Mouse (Mus musculus): Measurements from ENCODE around the gene Tmem208.
"Not testable (repeated sequence)": the region's sequence is repeated elsewhere in the genome, so short reads cannot be mapped to it uniquely, and the experiment has no call there.

Gene Tmem208

GRCm38 (mm10) chr8:105326141-105326672, at the start of gene Tmem208, which contains the start of gene Lrrc29:
Tmem208 (plus strand) TSS chr8:105326354.
Lrrc29 (minus strand) TSS chr8:105326278.
- peak; percentile 97 for DNase-seq (ENCODE audit: low read depth, low spot score)

- DNase-seq (ENCODE audit: low read depth, low spot score): no peak
These were observed 47.2 kb upstream of the Tmem208 start for GRCm38 (mm10) chr8:105278911-105279334.

- no peak for DNase-seq (ENCODE audit: low read depth, low spot score)
These were observed 45.6 kb upstream of the Tmem208 start for GRCm38 (mm10) chr8:105280567-105280966.

- DNase-seq (ENCODE audit: low read depth, low spot score): no peak
These were observed 44.3 kb upstream of the Tmem208 start for GRCm38 (mm10) chr8:105281821-105282220.

GRCm38 (mm10) chr8:105282239-105282638, 43.9 kb upstream of the Tmem208 start:
- DNase-seq (ENCODE audit: low read depth, low spot score): no peak

- no peak for DNase-seq (ENCODE audit: low read depth, low spot score)
These were observed 43.1 kb upstream of the Tmem208 start for GRCm38 (mm10) chr8:105283074-105283473.

GRCm38 (mm10) chr8:105285514-105285913, 40.6 kb upstream of the Tmem208 start:
- DNase-seq (ENCODE audit: low read depth, low spot score): no peak

- no peak for DNase-seq (ENCODE audit: low read depth, low spot score)
These were observed 39.2 kb upstream of the Tmem208 start for GRCm38 (mm10) chr8:105286907-105287306.

GRCm38 (mm10) chr8:105288231-105288630, 37.9 kb upstream of the Tmem208 start:
- no peak for DNase-seq (ENCODE audit: low read depth, low spot score)

GRCm38 (mm10) chr8:105288958-105289732, 37.0 kb upstream of the Tmem208 start:
- DNase-seq (ENCODE audit: low read depth, low spot score): peak; percentile 97

GRCm38 (mm10) chr8:105289805-105290460, 36.2 kb upstream of the Tmem208 start, which contains the start of gene 4931428F04Rik:
4931428F04Rik (minus strand) TSS chr8:105289864.
- DNase-seq (ENCODE audit: low read depth, low spot score): peak; percentile 74

GRCm38 (mm10) chr8:105290554-105291314, 35.4 kb upstream of the Tmem208 start:
- DNase-seq (ENCODE audit: low read depth, low spot score): peak; percentile 94

- not testable (repeated sequence) for DNase-seq (ENCODE audit: low read depth, low spot score)
These were observed 34.8 kb upstream of the Tmem208 start for GRCm38 (mm10) chr8:105291364-105291763.

- not testable (repeated sequence) for DNase-seq (ENCODE audit: low read depth, low spot score)
These were observed 34.4 kb upstream of the Tmem208 start for GRCm38 (mm10) chr8:105291802-105292201.

- no peak for DNase-seq (ENCODE audit: low read depth, low spot score)
These were observed 33.7 kb upstream of the Tmem208 start for GRCm38 (mm10) chr8:105292471-105292870.

GRCm38 (mm10) chr8:105293405-105293804, 32.7 kb upstream of the Tmem208 start:
- DNase-seq (ENCODE audit: low read depth, low spot score): no peak

- no peak for DNase-seq (ENCODE audit: low read depth, low spot score)
These were observed 31.4 kb upstream of the Tmem208 start for GRCm38 (mm10) chr8:105294776-105295175.

GRCm38 (mm10) chr8:105295256-105295655, 30.9 kb upstream of the Tmem208 start:
- DNase-seq (ENCODE audit: low read depth, low spot score): no peak

- no peak for DNase-seq (ENCODE audit: low read depth, low spot score)
These were observed 30.1 kb upstream of the Tmem208 start, which contains the start of gene Exoc3l for GRCm38 (mm10) chr8:105295895-105296573. Exoc3l (minus strand) TSS chr8:105296101.

GRCm38 (mm10) chr8:105297511-105298192, 28.5 kb upstream of the Tmem208 start, which contains the start of gene E2f4:
E2f4 (plus strand) TSS chr8:105297663.
- DNase-seq (ENCODE audit: low read depth, low spot score): peak; percentile 92
